Mouse (Mus musculus) brain, adult 2 months (tissue): ENCODE measurements around the gene Pnpo.
A peak's percentile ranks its signal among the peaks of the same experiment; 100 is the strongest.

ENCODE experiments used
- DNase-seq: peaks from one replicate; pipeline ENCODE4 v3.0.0; 2011; ENCODE audit warnings: low read depth, low spot score

Gene Pnpo

DNA sequence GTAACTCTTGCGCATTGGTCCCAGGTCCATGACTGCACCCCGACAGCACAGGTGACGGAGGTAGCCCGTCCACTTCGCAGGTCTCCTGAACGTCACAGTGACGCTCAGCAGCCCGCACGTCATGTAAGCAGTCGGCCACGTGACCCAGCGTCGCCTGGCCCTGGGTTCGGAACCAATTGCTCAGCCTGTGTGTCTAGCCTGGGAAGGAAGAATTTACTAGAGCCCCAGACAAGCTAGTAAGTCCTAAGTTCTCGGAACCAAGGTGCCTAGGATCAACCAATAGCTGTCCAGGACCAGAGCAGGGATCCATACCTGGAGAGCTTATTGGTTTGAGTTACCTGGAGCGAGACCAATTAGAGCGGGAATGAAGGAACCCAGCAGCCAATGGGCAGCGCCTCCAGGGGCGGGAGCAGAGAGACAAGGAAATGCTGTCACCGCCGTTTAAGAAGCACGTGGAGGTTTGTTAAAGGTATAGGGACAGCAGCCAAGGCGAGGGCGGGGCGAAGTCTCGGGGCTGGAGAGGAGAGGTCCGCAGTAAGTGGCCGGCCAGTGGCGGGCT is at the start of gene Pnpo:
TSS of gene Pnpo (minus strand) at position 241 of the 559 bp plus-strand sequence.
- peak; percentile 99 for DNase-seq

DNA sequence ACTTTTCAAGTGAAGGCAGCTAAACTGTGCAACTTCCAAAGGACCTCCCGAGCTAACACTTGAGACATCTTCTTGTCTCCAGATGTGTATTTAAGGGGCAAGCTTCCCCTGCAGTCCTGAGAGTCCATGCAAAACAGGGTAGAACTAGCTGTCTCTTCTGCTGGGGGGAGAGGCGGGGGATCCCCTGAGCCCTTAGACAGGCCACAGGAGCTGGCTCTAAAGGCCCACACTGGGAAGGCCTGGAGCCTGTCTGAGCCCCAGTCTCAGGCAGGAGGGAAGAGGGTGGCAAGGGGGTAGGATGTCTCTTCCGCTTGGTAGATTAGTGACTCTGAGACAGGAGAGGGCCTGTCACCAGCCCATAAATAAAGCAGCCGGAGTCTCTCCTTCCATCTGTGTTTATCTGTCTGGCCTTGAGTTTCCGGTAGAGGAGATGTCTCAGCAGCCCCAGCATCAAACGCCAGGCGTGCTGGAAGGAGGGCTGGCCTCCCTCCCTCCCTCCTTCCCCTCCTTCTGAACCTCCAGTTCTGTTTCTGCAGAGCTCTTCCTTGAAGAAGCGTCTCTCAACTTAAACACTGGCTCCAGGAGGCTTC is 49.0 kb upstream of the Pnpo start:
- peak; percentile 43 for DNase-seq

DNA sequence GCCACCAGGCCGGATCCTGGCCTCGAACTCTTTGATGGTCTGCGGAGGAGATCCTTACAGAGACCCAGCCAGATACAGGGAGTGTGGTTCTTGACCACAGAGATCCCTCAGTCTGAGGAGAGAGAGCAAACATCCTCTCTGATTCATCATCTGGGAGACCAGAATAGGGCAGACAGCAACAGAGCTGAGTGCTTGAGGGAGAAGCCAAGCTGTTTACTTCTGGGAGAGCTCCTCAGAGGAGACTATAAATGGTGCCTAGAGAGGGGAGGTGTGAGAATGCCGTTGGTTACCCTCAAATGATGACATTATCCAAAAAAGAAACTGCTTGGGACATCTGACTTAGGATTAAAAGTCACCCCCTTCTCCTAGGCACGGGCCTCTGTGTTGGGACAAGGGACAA is 47.7 kb upstream of the Pnpo start:
- DNase-seq, result peak; percentile 62

DNA sequence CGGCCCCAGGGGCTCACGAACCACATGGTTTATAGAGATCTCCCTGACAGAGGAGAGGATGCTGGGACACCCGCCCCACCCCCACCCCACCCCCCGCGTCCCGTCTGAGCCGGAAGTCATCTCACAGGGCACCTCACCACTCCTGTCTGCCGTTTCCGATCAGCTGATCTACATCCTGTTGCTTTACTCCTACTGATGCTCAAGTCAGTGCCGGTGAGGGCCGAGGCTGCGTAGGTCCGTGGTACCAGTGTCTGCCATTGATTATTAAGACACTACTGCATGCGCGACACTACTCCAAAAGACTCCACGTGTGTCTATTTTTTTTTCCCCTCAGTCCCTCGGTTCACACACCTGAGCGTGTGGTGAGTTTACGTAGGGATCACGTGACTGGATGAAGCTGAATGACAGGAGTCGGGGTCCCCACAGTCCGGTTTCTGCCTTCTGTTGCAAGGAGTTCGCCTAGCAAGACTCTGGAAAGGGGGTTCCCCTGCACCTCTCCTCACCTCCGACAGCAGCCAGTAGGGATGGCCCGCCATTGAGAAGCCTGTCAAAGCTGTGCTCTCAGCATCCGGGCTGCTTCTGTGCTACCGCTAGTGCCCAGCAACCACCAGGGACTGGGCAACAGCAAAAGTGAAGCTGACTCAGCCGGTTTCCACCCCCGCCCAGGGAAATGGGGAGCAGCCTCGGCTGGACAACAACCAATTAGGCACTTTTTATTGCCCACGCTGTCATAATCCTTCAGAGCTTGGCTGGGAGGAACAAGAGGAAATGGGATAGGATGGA is 44.3 kb upstream of the Pnpo start:
- peak; percentile 59 for DNase-seq

DNA sequence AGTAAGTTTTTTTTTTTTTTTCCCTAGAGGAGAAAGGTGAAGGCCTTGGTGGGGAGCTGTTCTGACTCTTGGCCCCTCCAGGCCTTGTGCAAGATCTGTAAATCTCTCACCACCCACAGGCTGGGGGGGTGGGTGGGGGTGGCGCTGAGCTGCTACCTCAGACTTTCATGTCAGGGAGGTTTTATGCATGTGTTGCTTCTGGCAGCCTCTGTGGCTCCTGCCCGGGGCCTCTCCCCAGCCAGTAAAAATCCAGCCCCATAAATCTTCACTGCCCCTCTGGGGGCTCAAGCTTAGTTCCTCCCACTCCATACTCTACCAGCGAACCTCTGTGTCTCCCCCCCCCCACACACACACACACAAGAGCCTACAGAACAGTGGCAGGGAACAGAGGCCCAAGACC is 42.7 kb upstream of the Pnpo start:
- no peak for DNase-seq

DNA sequence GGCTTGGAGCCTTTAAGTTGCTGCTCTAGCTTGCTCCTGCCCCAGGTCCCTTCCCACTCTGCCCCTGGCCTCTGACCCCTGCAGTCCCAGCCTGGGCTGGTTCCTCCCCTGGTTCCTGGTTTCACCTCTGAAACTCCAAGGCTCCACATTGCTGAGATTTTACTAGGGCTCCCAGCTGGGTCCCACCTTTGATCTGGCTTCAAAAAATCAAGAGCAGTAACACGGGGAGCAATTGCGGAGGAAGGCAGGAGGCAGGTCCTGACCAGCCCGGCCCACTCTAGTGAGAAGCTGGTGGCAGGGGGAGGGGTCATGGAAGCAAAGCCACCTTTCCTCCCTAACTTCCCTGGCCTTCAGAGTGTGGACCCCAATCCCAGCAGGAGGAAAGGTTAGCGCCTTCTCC is 41.1 kb upstream of the Pnpo start:
- DNase-seq, result no peak

DNA sequence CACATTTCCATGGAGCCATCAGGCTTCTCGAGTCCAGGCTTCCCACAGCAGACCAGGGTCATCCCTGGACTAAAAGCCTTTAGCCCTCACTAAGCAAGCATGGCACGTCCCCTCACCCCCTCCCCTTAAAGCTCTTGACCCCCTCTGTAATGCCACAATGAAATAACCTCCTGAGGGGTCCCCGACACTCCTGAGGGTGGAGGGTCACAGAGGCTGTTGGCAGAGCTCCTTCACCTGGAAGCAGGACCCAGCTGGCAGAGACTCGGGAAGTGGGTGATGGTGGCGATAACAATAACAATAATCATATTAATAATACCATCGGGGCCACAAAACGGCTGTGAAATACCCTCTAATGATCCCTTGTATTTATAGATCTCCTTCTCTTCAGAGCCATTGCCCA is 39.1 kb upstream of the Pnpo start, which contains the start of gene Sp2:
TSS of gene Sp2 (minus strand) at position 101 of the 400 bp plus-strand sequence.
- DNase-seq, result no peak

DNA sequence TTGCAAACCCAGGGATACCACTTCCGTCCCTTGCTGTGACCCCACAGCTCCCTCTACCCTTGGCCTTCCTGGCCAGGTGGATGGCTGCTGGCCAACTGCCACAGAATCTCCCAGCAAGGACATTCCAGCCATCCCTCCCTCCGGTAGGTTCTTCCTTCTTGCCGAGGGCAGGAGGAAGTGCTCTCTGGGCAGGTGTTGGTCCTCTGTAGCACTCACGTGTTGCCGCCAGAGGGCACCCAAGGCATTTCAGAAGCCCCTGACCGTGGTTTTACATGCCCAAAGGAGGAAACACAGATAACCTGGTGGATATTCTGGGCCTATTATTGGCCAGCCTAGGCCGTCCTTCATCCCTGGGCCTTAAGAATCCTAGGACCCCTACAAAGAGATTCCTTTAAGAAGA is 38.6 kb upstream of the Pnpo start:
- peak; percentile 91 for DNase-seq

DNA sequence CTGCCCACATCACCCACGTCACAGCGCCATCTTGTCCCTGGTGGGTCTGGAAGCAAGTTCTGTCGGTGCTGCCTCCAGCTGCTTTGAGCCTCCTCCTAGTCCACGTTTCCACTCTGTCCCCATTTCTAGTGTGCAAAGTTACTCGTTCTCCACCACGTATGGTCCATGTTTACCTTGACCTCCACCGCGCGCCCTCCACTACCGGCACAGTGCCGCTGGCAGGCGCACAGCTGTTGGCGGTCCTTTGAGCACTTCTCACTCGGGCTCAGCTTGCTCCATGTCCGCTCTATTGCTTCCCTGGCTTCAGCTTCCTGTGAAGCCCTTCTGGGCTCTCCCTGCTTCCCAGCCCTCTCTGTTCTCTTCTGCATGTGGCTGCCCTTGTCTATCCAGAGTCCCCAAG is 37.7 kb upstream of the Pnpo start:
- DNase-seq, result no peak

DNA sequence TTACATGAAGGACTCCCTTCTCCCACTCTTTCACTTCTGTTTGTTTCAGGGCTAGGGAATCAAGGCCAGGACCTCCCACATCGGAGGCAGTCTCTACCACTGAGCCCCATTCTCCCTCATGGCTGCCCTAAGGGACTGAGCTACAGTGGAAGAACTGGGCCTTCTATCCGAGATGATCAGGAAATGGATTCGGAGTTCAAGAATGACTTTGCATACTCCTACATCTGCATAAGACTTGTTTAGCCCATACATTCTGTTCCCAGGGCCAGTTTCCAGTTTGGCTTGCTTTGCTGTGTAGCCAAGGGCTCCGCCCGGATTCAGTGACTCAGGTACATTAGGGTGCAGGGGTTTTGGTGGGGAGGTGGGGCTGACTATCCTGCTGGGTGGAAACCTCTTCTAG is 36.2 kb upstream of the Pnpo start:
- DNase-seq, result no peak

DNA sequence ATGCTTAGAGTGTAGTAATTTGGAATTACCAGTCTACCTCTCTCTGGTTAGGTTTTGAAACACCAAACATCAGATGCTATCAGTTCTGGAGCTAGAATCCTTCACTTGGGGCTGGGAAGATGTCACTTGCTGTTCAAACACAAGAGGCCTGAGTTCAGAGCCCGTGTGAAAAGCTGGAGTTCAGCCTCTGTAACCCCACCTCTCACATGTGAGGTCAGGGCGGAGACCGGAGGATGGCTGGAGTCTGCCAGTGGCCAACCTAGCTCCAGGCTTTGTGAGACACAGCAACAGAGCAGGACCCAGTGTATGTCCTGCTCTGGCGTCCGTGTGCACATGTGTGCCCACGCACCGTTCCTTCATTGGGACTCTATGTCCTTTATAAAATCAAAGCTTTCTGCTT is 35.5 kb upstream of the Pnpo start:
- DNase-seq, result no peak

DNA sequence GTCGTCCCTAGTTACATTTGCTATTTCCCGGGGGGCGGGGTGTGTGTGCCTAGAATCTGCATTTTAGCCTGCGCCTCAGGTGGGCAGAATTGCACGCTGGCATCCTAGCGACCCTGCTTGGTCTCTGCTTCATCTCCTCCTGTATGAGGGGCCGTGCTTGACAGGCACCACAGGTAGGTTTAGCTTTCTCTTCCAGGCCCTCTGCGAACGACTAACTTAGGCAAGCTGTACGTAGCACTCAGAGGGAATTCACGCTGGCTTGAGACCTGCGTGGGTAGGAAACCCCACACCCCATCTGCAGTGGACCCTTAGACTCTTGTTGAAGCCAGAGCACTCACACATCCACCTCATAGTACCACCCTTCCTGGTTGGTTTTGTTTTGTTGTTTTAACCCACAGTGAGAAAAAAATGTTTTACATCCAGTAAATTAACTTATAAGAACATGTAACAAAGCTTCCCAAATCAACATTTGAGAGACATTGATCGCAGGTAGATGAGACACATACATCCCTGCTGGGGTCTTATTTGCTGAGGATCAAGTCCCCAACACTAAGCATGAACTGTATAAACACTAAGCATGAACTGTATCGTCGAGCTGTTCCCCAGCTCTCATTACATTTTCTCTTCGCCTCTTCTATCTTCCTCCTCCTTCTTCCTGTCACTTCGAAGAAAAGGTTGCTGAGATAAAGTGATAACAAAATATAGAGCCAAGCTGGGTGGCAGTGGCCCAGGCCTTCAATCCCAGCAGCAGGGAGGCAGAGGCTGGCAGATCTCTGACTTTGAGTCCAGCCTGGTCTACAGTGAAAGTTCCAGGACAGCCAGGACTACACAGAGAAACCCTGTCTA is 34.8 kb upstream of the Pnpo start:
- no peak for DNase-seq

DNA sequence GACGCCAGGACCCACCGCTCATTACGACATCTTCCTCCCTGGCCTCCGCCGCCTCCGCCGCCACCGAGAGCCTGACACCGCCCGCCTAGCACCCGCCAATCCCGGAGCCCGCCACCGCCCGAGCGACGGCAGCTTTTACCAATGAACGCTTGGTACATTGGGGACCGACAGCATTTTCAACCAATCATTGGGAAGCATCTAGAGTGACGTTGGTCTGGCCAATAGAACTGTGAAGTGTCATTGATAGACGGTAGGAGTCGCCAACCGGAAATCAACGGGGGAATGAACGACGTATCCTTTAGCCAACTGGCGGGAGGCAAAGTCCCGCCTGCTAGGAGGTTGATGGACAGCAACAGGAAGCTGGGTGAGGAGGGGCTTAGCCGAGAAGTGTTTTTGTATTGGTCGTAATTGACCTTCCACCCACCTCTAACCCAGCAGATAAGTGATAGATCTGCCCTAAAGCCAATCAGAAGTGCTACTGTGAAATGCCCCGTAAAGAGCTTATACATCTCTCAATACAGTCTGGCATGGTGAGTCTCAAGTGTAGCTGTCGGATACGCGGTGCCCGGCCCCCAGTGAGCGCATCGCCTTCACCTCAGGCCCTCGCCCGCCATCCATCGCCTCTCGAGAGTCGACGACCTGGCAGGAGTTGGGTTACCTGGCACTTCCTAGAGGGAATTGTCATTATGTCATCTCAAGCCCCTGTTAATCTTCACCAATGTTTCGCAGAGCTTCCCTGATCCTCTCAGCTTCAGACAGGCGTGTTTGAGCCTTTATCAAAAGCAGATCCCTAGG is 34.0 kb upstream of the Pnpo start:
- DNase-seq, result peak; percentile 100

DNA sequence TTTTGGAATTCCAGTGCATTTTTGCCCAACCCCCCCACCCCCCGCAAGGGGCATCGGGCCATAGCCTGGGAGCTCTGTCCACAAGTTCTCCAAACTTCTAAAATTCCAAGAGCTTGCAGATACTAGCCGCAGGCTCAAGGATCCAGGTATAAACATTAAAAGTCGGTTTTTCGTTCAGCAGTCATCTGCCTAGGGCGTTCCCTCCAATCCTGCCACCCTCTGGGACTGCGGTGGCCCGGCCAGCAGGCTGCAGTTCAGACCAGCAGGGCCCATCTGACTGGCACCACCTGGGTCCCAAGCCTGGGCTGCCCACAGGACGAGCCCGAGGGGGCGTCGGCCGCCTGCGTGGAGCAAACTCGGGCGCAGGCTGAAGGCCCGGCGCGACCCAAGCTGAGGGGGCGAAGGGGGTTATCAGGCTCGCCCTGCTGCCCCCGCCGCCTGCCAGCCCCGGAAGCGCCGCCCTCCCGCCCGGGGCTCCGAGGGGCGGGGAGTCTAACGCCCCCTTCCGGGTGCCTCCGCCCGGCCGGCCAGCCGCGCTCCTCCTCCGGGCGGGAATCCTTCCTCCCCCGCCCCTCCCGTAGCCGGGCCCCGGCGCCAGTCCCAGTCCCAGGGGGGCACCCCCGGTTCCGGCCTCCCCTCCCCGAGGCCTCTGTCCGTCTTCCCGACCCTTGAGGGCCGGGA is 33.3 kb upstream of the Pnpo start:
- DNase-seq, result peak; percentile 92

DNA sequence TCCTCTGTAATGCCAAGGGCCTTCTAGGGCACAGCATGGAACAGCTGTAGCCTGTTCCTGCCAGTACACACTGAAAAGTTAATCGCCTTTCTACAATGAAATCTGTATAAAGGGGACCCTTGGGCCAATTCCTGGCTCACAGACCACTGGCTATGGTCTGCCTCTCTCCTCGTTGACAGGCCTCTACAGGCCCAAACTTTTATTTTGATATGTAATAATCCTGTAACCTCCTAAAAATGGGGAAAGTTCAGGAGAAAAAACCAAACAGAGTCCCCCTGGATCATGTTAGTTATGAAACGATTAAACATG is 32.5 kb upstream of the Pnpo start:
- no peak for DNase-seq

DNA sequence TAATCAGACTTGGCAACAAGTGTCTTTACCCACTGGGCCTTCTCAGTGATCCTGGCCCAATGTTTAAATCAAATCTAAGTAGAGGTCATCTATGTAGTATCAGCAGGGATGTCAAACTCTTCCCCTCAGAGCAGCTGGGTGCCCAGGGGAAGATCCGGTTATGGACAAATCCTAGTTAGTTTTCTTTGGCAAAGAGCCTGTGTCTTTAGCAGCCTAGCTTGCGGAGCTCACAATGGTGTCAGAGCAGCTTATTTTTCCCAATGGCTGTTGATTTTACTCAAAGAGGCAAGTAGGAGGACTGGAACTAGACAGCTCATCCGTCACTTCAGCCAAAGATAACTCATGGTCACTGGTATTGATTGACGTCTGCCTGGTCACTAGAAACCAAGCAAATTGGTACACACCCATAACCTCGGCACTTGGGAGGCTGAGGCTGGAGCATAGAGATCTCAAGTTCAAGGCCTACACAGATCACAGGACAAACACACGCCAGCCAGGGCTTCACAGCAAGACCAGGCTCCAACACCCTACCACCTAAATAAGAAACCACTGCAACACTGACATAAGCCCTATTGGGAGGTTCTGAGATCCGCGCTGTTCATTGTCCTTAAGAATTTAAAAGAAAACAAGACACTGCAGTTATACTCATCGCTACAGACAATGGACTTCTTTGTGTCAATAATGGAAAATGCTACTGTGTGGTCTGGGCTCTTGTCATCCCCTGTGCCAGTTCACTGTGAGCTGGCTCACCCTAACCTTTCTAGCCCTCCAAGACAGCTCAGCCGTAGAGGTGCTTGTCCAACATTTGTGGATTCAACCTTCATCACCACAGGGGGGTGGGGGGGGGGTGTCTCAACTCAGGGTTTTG is 32.0 kb upstream of the Pnpo start:
- DNase-seq, result peak; percentile 41

DNA sequence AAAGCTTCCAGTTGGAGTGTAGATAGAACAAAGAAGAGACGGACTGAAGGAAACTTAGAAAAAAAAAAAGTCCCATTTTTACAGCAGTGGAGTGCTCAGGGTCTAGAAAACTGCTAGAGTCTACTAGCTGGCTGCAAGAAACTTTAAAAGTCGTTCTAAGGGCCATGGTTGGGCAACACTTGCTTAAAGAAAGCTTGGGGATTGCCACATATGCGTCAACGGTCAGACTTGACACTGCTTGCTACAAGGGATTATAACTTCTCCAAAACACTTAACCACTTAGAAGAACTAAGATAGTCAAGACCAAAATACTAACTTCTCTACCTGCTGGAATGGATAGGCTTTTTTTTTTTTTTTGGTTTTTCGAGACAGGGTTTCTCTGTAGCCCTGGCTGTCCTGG is 31.0 kb upstream of the Pnpo start:
- no peak for DNase-seq

DNA sequence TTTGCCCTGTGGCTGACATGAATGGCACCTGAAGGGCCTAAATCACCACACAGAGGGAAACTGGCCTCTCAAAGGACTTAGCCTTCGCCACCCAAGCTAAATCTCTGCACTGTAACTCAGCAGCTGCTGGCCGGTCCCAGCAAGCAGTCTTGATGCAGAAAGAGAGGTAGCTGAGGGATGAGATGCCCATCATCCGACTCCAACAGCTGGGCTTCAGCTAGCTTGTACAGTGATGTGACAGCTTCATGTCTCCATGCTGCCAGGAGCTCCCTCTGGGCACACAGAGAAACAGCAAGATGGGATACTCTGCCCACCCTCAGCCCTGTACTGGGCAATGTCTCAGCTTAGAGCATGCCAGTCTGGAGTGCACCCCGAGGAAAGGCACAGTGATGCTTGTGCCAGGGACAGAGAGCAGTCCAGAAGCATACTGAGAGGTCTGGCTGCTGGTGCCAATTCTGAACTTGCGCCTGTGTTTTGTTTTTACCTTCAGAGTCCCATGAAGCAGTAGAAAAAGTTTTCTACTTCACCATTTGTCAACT is 29.7 kb upstream of the Pnpo start:
- DNase-seq, result peak; percentile 85

DNA sequence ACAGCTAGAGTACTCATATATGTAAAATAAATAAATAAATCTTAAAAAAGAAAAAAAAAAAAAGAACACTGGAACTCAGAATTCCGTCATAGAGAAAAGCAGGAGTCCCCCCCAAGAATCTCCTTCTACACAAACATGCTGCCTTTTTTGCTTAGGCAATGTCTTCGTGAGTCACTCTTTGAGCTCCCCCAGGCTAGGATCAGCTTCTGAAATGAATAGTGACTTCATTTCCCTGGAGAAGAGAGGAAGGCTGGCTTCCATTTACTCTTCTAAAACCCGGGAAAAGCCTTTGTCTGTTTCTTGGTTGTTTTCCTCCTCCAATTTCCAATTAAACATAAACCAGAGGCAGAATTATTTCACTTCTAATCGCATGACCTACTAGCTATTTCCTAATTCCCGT is 29.1 kb upstream of the Pnpo start:
- DNase-seq, result peak; percentile 53

DNA sequence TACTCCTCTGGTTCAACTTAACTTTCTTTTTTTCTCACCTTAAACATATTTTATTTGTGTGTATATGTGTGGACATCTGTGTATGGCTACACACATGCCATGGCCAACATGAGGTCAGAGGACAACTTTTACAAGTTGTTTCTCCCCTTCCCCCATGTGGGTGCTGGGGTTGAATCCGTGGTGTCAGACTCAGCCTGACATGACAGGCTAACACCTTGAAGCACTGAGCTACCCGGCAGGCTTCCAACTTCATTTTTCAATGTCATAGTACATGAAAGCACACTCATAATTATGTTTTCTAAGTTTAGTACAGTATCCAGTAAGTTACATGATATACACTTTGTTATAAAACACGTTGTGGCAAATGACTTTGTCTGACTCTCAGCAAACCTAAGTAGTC is 26.6 kb upstream of the Pnpo start:
- no peak for DNase-seq
